Mouse (Mus musculus): ENCODE measurements around the gene Tex19.2. TPM values are rescaled to one million over a fixed set of nuclear protein-coding genes. Genes with fewer than 3 reads are reported as not detected.

The Tex19.2 gene
- not detected in 2 replicates for polyA plus RNA-seq (2011; ENCODE audit: insufficient read length, low read depth, missing spikeins)

- no peak within 1 kb of the TSS for H3K4me3 ChIP-seq (ENCODE audit: insufficient read depth, low read length)
- no peaks in the 10 kb centered on the region for H3K4me1 ChIP-seq (ENCODE audit: control insufficient read depth, insufficient read depth, low read length)
- no peak for TF ChIP-seq POLR2A (IDR thresholded peaks at IDR 0.05; ENCODE audit: low read depth, low read length)
- no peak for TF ChIP-seq CTCF (IDR thresholded peaks at IDR 0.05; ENCODE audit: borderline replicate concordance, insufficient read depth, low read length)
- no peak within 1 kb of the TSS for H3K27ac ChIP-seq (ENCODE audit: insufficient read depth, low read length)
Measured at GRCm38 (mm10) chr11:121118577-121118976, at the start of gene Tex19.2. Gene Tex19.2, minus strand, starts transcription at chr11:121118677.

- no peaks in the 10 kb centered on the region for H3K4me1 ChIP-seq (ENCODE audit: control insufficient read depth, insufficient read depth, low read length)
- no peak overlapping the region for H3K27ac ChIP-seq (ENCODE audit: insufficient read depth, low read length)
- TF ChIP-seq POLR2A (IDR thresholded peaks at IDR 0.05; ENCODE audit: low read depth, low read length) (no peak), CTCF (IDR thresholded peaks at IDR 0.05; ENCODE audit: borderline replicate concordance, insufficient read depth, low read length) (no peak)
Measured at GRCm38 (mm10) chr11:121163751-121164150, 45.3 kb upstream of the Tex19.2 start.

DNA sequence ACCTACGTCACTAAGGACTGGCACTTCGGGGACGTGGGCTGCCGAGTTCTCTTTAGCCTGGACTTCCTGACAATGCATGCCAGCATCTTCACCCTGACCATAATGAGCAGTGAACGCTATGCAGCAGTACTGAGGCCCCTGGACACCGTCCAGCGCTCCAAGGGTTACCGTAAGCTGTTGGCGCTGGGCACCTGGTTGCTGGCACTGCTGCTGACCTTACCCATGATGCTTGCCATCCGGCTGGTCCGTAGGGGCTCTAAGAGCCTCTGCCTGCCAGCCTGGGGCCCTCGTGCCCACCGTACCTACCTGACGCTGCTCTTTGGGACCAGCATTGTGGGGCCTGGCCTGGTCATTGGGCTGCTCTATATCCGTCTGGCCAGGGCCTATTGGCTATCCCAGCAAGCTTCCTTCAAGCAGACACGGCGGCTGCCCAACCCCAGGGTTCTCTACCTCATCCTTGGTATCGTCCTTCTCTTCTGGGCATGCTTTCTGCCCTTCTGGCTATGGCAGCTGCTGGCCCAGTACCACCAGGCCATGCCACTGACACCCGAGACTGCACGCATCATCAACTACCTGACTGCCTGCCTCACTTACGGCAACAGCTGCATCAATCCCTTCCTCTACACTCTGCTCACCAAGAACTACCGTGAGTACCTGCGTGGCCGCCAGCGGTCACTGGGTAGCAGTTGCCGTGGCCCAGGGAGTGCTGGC lies 42.3 kb upstream of the Tex19.2 start:
- no peaks in the 10 kb centered on the region for H3K4me1 ChIP-seq (ENCODE audit: control insufficient read depth, insufficient read depth, low read length)
- no peak overlapping the region for H3K27ac ChIP-seq (ENCODE audit: insufficient read depth, low read length)
- no peak for TF ChIP-seq POLR2A (IDR thresholded peaks at IDR 0.05; ENCODE audit: low read depth, low read length)
- H3K4me3 ChIP-seq (ENCODE audit: insufficient read depth, low read length) = no peak overlapping the region

More at GRCm38 (mm10) chr11:121163751-121164150, 45.3 kb upstream of the Tex19.2 start:
- H3K4me3 ChIP-seq (ENCODE audit: insufficient read depth, low read length) = no peak overlapping the region

- Histone ChIP-seq H3K4me1 (ENCODE audit: control insufficient read depth, insufficient read depth, low read length) (no peaks in the 10 kb centered on the region), H3K4me3 (ENCODE audit: insufficient read depth, low read length) (no peak within 1 kb of the TSS), H3K27ac (ENCODE audit: insufficient read depth, low read length) (no peak within 1 kb of the TSS)
- TF ChIP-seq CTCF (IDR thresholded peaks at IDR 0.05; ENCODE audit: borderline replicate concordance, insufficient read depth, low read length) (no peak), POLR2A (IDR thresholded peaks at IDR 0.05; ENCODE audit: low read depth, low read length) (no peak)
Measured at GRCm38 (mm10) chr11:121159971-121160370, 41.5 kb upstream of the Tex19.2 start, which contains the start of gene Uts2r. Gene Uts2r, plus strand, starts transcription at chr11:121160271.

- H3K4me1 ChIP-seq (ENCODE audit: control insufficient read depth, insufficient read depth, low read length) = no peaks in the 10 kb centered on the region
- H3K4me3 ChIP-seq (ENCODE audit: insufficient read depth, low read length) = no peak overlapping the region
- TF ChIP-seq CTCF (IDR thresholded peaks at IDR 0.05; ENCODE audit: borderline replicate concordance, insufficient read depth, low read length) (no peak), POLR2A (IDR thresholded peaks at IDR 0.05; ENCODE audit: low read depth, low read length) (no peak)
- H3K27ac ChIP-seq (ENCODE audit: insufficient read depth, low read length) = no peak overlapping the region
Measured at GRCm38 (mm10) chr11:121156411-121156891, 38.0 kb upstream of the Tex19.2 start.

DNA sequence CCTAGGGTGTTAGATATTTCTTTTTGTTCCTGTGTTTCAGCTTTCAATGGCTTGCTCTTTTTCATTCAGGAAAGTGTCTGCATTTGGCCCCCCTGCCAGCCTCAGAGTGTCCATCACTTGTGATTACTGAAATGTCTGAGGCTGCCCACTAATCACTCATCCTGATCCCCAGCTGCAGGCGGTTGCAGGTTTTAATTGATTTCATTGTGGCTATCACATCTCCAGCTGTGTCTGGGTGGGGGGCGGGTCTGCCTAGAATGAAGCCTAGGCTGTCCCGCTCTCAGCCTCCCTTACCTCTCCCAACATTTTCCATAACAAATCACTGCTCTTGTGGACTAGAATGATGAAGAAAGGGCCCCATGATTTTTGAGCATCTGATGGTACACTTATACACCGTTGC lies 35.7 kb upstream of the Tex19.2 start:
- TF ChIP-seq CTCF (IDR thresholded peaks at IDR 0.05; ENCODE audit: borderline replicate concordance, insufficient read depth, low read length) (no peak), POLR2A (IDR thresholded peaks at IDR 0.05; ENCODE audit: low read depth, low read length) (no peak)
- Histone ChIP-seq H3K4me3 (ENCODE audit: insufficient read depth, low read length) (no peak overlapping the region), H3K4me1 (ENCODE audit: control insufficient read depth, insufficient read depth, low read length) (no peaks in the 10 kb centered on the region), H3K27ac (ENCODE audit: insufficient read depth, low read length) (no peak overlapping the region)

- Histone ChIP-seq H3K4me1 (ENCODE audit: control insufficient read depth, insufficient read depth, low read length) (no peaks in the 10 kb centered on the region), H3K4me3 (ENCODE audit: insufficient read depth, low read length) (no peak overlapping the region), H3K27ac (ENCODE audit: insufficient read depth, low read length) (no peak overlapping the region)
- TF ChIP-seq POLR2A (IDR thresholded peaks at IDR 0.05; ENCODE audit: low read depth, low read length) = no peak
- no peak for TF ChIP-seq CTCF (IDR thresholded peaks at IDR 0.05; ENCODE audit: borderline replicate concordance, insufficient read depth, low read length)
Measured at GRCm38 (mm10) chr11:121148193-121148592, 29.7 kb upstream of the Tex19.2 start.

DNA sequence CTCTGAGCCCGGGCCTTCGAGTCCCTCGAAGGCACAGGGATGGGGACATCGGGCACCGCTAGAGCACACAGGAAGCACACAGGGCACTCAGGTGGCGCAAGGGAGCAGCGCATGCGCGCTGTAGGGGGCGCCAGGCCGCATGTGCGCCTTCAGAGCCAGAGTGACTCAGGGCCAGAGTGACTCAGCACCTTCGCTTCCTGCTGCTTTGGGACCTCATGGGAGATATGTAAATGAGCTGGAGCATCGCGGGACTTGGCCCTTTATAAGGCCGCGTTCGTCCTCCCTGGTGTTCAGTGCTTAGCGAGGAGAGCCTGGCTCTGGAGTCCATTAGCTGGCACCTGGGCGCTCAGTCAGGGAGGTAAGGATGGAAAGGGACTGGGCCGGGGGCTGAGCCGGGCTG lies 27.4 kb upstream of the Tex19.2 start, which contains the start of gene Tex19.1:
Gene Tex19.1, plus strand, starts transcription at position 279 of the 400 bp plus-strand sequence.
- H3K4me3 ChIP-seq (ENCODE audit: insufficient read depth, low read length) = no peak within 1 kb of the TSS
- no peak within 1 kb of the TSS for H3K27ac ChIP-seq (ENCODE audit: insufficient read depth, low read length)
- H3K4me1 ChIP-seq (ENCODE audit: control insufficient read depth, insufficient read depth, low read length) = no peaks in the 10 kb centered on the region
- no peak for TF ChIP-seq CTCF (IDR thresholded peaks at IDR 0.05; ENCODE audit: borderline replicate concordance, insufficient read depth, low read length)
- TF ChIP-seq POLR2A (IDR thresholded peaks at IDR 0.05; ENCODE audit: low read depth, low read length) = no peak

GRCm38 (mm10) chr11:121143325-121144015 lies 25.0 kb upstream of the Tex19.2 start:
- TF ChIP-seq POLR2A (IDR thresholded peaks at IDR 0.05; ENCODE audit: low read depth, low read length) (no peak), CTCF (IDR thresholded peaks at IDR 0.05; ENCODE audit: borderline replicate concordance, insufficient read depth, low read length) (no peak)
- no peak overlapping the region for H3K27ac ChIP-seq (ENCODE audit: insufficient read depth, low read length)
- no peaks in the 10 kb centered on the region for H3K4me1 ChIP-seq (ENCODE audit: control insufficient read depth, insufficient read depth, low read length)
- H3K4me3 ChIP-seq (ENCODE audit: insufficient read depth, low read length) = no peak overlapping the region

GRCm38 (mm10) chr11:121138732-121139131 lies 20.3 kb upstream of the Tex19.2 start:
- Histone ChIP-seq H3K4me1 (ENCODE audit: control insufficient read depth, insufficient read depth, low read length) (no peaks in the 10 kb centered on the region), H3K27ac (ENCODE audit: insufficient read depth, low read length) (no peak overlapping the region), H3K4me3 (ENCODE audit: insufficient read depth, low read length) (no peak overlapping the region)
- TF ChIP-seq POLR2A (IDR thresholded peaks at IDR 0.05; ENCODE audit: low read depth, low read length) (no peak), CTCF (IDR thresholded peaks at IDR 0.05; ENCODE audit: borderline replicate concordance, insufficient read depth, low read length) (no peak)
